Mouse (Mus musculus): ENCODE measurements around the gene Abce1. TPM values are rescaled to one million over a fixed set of nuclear protein-coding genes. Genes with fewer than 3 reads are reported as not detected.

Abce1 gene
- polyA plus RNA-seq (2015; fragmentation: Nextera tagmentation; extraction: Ambion mirVana): 26.5 and 31.1 TPM in 2 replicates

- peak; percentile 99 for ATAC-seq
- H3K9me3 ChIP-seq (ENCODE audit: low read length): no peaks in the 10 kb centered on the region
Observed at GRCm38 (mm10) chr8:79711064-79711961, at the start of gene Abce1, which contains the start of gene Anapc10. TSS of gene Abce1 (minus strand) at chr8:79711740. TSS of gene Anapc10 (plus strand) at chr8:79711820.

GRCm38 (mm10) chr8:79750305-79750704, 38.8 kb upstream of the Abce1 start:
- DNase-seq (ENCODE audit: low spot score): no peak
- Histone ChIP-seq H3K36me3 (ENCODE audit: insufficient read depth, low read length) (no peaks in the 10 kb centered on the region), H3K4me3 (ENCODE audit: low read depth, low read length) (no peak overlapping the region), H3K4me1 (ENCODE audit: insufficient read depth, low read depth, low read length) (no peaks in the 10 kb centered on the region), H3K27me3 (replicated peaks; ENCODE audit: insufficient read depth, low read length) (no peaks in the 10 kb centered on the region), H3K9me3 (ENCODE audit: low read length) (no peaks in the 10 kb centered on the region), H3K4me2 (replicated peaks; ENCODE audit: low read depth, low read length) (no peak overlapping the region), H3K9ac (replicated peaks; ENCODE audit: low read depth) (no peak overlapping the region), H3K27ac (ENCODE audit: low read length) (no peak overlapping the region)
- no peak for TF ChIP-seq CTCF (IDR thresholded peaks at IDR 0.05)
- TF ChIP-seq EP300 (IDR thresholded peaks at IDR 0.05): no peak
- no peak for ATAC-seq
- 36% methylated on average over 2 of the region's 2 CpGs for WGBS

More at GRCm38 (mm10) chr8:79711064-79711961, at the start of gene Abce1, which contains the start of gene Anapc10:
- H3K9ac ChIP-seq (replicated peaks; ENCODE audit: low read depth): peak within 1 kb of the TSS; percentile 80
- H3K27ac ChIP-seq (ENCODE audit: low read length): peak within 1 kb of the TSS; percentile 87
- no peaks in the 10 kb centered on the region for H3K4me1 ChIP-seq (ENCODE audit: insufficient read depth, low read depth, low read length)
- TF ChIP-seq EP300 (IDR thresholded peaks at IDR 0.05) (no peak), CTCF (IDR thresholded peaks at IDR 0.05) (no peak)
- 0% methylated on average over 55 of the region's 73 CpGs for WGBS
- peak within 1 kb of the TSS; percentile 76 for H3K4me2 ChIP-seq (replicated peaks; ENCODE audit: low read depth, low read length)
- H3K36me3 ChIP-seq (ENCODE audit: insufficient read depth, low read length): peaks cover 6% of the 10 kb centered on the region
- peak; percentile 99 for DNase-seq (ENCODE audit: low spot score)
- H3K27me3 ChIP-seq (replicated peaks; ENCODE audit: insufficient read depth, low read length): no peaks in the 10 kb centered on the region
- peak within 1 kb of the TSS; percentile 87 for H3K4me3 ChIP-seq (ENCODE audit: low read depth, low read length)

GRCm38 (mm10) chr8:79748591-79748990, 37.1 kb upstream of the Abce1 start:
- Histone ChIP-seq H3K27ac (ENCODE audit: low read length) (no peak overlapping the region), H3K9ac (replicated peaks; ENCODE audit: low read depth) (no peak overlapping the region), H3K4me1 (ENCODE audit: insufficient read depth, low read depth, low read length) (no peaks in the 10 kb centered on the region), H3K4me3 (ENCODE audit: low read depth, low read length) (no peak overlapping the region), H3K4me2 (replicated peaks; ENCODE audit: low read depth, low read length) (no peak overlapping the region), H3K9me3 (ENCODE audit: low read length) (no peaks in the 10 kb centered on the region), H3K36me3 (ENCODE audit: insufficient read depth, low read length) (no peaks in the 10 kb centered on the region), H3K27me3 (replicated peaks; ENCODE audit: insufficient read depth, low read length) (no peaks in the 10 kb centered on the region)
- ATAC-seq (no peak), DNase-seq (ENCODE audit: low spot score) (no peak)
- 54% methylated on average over 4 of the region's 4 CpGs for WGBS
- TF ChIP-seq EP300 (IDR thresholded peaks at IDR 0.05) (no peak), CTCF (IDR thresholded peaks at IDR 0.05) (no peak)

- DNase-seq (ENCODE audit: low spot score): no peak
- Histone ChIP-seq H3K4me3 (ENCODE audit: low read depth, low read length) (no peak overlapping the region), H3K9me3 (ENCODE audit: low read length) (no peaks in the 10 kb centered on the region), H3K9ac (replicated peaks; ENCODE audit: low read depth) (no peak overlapping the region), H3K4me1 (ENCODE audit: insufficient read depth, low read depth, low read length) (no peaks in the 10 kb centered on the region), H3K4me2 (replicated peaks; ENCODE audit: low read depth, low read length) (no peak overlapping the region), H3K27me3 (replicated peaks; ENCODE audit: insufficient read depth, low read length) (no peaks in the 10 kb centered on the region), H3K27ac (ENCODE audit: low read length) (no peak overlapping the region), H3K36me3 (ENCODE audit: insufficient read depth, low read length) (no peaks in the 10 kb centered on the region)
- no peak for TF ChIP-seq CTCF (IDR thresholded peaks at IDR 0.05)
- no peak for TF ChIP-seq EP300 (IDR thresholded peaks at IDR 0.05)
- 61% methylated on average over 2 of the region's 2 CpGs for WGBS
- ATAC-seq: no peak
Observed at GRCm38 (mm10) chr8:79748171-79748570, 36.6 kb upstream of the Abce1 start.

- no peak overlapping the region for H3K9ac ChIP-seq (replicated peaks; ENCODE audit: low read depth)
- no peak overlapping the region for H3K27ac ChIP-seq (ENCODE audit: low read length)
- H3K4me2 ChIP-seq (replicated peaks; ENCODE audit: low read depth, low read length): no peak overlapping the region
- no peaks in the 10 kb centered on the region for H3K27me3 ChIP-seq (replicated peaks; ENCODE audit: insufficient read depth, low read length)
- WGBS: 7% methylated on average over 2 of the region's 2 CpGs
- no peak overlapping the region for H3K4me3 ChIP-seq (ENCODE audit: low read depth, low read length)
- DNase-seq (ENCODE audit: low spot score) (peak; percentile 81), ATAC-seq (peak; percentile 61; the same call in 1 of the 2 replicates)
- H3K9me3 ChIP-seq (ENCODE audit: low read length): no peaks in the 10 kb centered on the region
- H3K4me1 ChIP-seq (ENCODE audit: insufficient read depth, low read depth, low read length): no peaks in the 10 kb centered on the region
- peak; percentile 88 for TF ChIP-seq CTCF (IDR thresholded peaks at IDR 0.05)
- TF ChIP-seq EP300 (IDR thresholded peaks at IDR 0.05): no peak
- H3K36me3 ChIP-seq (ENCODE audit: insufficient read depth, low read length): no peaks in the 10 kb centered on the region
Observed at GRCm38 (mm10) chr8:79734304-79734703, 22.8 kb upstream of the Abce1 start.

GRCm38 (mm10) chr8:79727900-79728299, 16.4 kb upstream of the Abce1 start:
- ATAC-seq: no peak
- no peaks in the 10 kb centered on the region for H3K9me3 ChIP-seq (ENCODE audit: low read length)

More at GRCm38 (mm10) chr8:79727900-79728299, 16.4 kb upstream of the Abce1 start:
- Histone ChIP-seq H3K4me3 (ENCODE audit: low read depth, low read length) (no peak overlapping the region), H3K9ac (replicated peaks; ENCODE audit: low read depth) (no peak overlapping the region), H3K36me3 (ENCODE audit: insufficient read depth, low read length) (no peaks in the 10 kb centered on the region), H3K27me3 (replicated peaks; ENCODE audit: insufficient read depth, low read length) (no peaks in the 10 kb centered on the region), H3K4me2 (replicated peaks; ENCODE audit: low read depth, low read length) (no peak overlapping the region), H3K27ac (ENCODE audit: low read length) (no peak overlapping the region), H3K4me1 (ENCODE audit: insufficient read depth, low read depth, low read length) (no peaks in the 10 kb centered on the region; the same call in 1 of the 2 replicates)
- TF ChIP-seq CTCF (IDR thresholded peaks at IDR 0.05) (0 out of 2 replicates have a peak, but pooled peaks have one; percentile 18), EP300 (IDR thresholded peaks at IDR 0.05) (no peak)
- no peak for DNase-seq (ENCODE audit: low spot score)
- 96% methylated on average over 1 of the region's 1 CpGs for WGBS
